Mouse (Mus musculus): Measurements from ENCODE around the gene Cttn.
A peak's percentile ranks its signal among the peaks of the same experiment; 100 is the strongest.

Gene Cttn

GRCm38 (mm10) chr7:144449637-144450570 is 20.9 kb downstream of the Cttn start:
- peak in 1 of 2 experiments; percentile 41 for DNase-seq (ENCODE audit: low spot score in 2 of 2)

GRCm38 (mm10) chr7:144448186-144448585 is 22.6 kb downstream of the Cttn start:
- no peak for DNase-seq (ENCODE audit: low spot score in 2 of 2)

GRCm38 (mm10) chr7:144447146-144447545 is 23.7 kb downstream of the Cttn start:
- DNase-seq (ENCODE audit: low spot score in 2 of 2), result peak in 1 of 2 experiments; percentile 47

- peak in 1 of 2 experiments; percentile 57 for DNase-seq (ENCODE audit: low spot score in 2 of 2)
These were observed 26.0 kb downstream of the Cttn start for GRCm38 (mm10) chr7:144444788-144445187.

GRCm38 (mm10) chr7:144441976-144442375 is 28.8 kb downstream of the Cttn start:
- no peak for DNase-seq (ENCODE audit: low spot score in 2 of 2)

- DNase-seq (ENCODE audit: low spot score in 2 of 2), result no peak
These were observed 29.3 kb downstream of the Cttn start for GRCm38 (mm10) chr7:144441466-144441865.

- DNase-seq (ENCODE audit: low spot score in 2 of 2), result no peak
These were observed 32.0 kb downstream of the Cttn start for GRCm38 (mm10) chr7:144438811-144439210.

- DNase-seq (ENCODE audit: low spot score in 2 of 2), result no peak
These were observed 37.9 kb downstream of the Cttn start for GRCm38 (mm10) chr7:144432920-144433319.

- no peak for DNase-seq (ENCODE audit: low spot score in 2 of 2)
These were observed 43.3 kb downstream of the Cttn start for GRCm38 (mm10) chr7:144427460-144427859.

GRCm38 (mm10) chr7:144426594-144426993 is 44.2 kb downstream of the Cttn start:
- DNase-seq (ENCODE audit: low spot score in 2 of 2), result no peak

GRCm38 (mm10) chr7:144425953-144426352 is 44.9 kb downstream of the Cttn start:
- DNase-seq (ENCODE audit: low spot score in 2 of 2), result peak; percentile 28 to 64

- no peak for DNase-seq (ENCODE audit: low spot score in 2 of 2)
These were observed 49.3 kb downstream of the Cttn start for GRCm38 (mm10) chr7:144421478-144421877.

- DNase-seq (ENCODE audit: low spot score in 2 of 2), result no peak
These were observed 50.3 kb downstream of the Cttn start for GRCm38 (mm10) chr7:144420552-144420951.

GRCm38 (mm10) chr7:144417644-144418343 is 53.0 kb downstream of the Cttn start:
- no peak for DNase-seq (ENCODE audit: low spot score in 2 of 2)

GRCm38 (mm10) chr7:144417234-144417633 is 53.6 kb downstream of the Cttn start:
- no peak for DNase-seq (ENCODE audit: low spot score in 2 of 2)

- DNase-seq (ENCODE audit: low spot score in 2 of 2), result no peak
These were observed 55.0 kb downstream of the Cttn start for GRCm38 (mm10) chr7:144415795-144416194.

- no peak for DNase-seq (ENCODE audit: low spot score in 2 of 2)
These were observed 56.2 kb downstream of the Cttn start for GRCm38 (mm10) chr7:144414632-144415031.

- no peak for DNase-seq (ENCODE audit: low spot score in 2 of 2)
These were observed 58.6 kb downstream of the Cttn start for GRCm38 (mm10) chr7:144411967-144412906.

GRCm38 (mm10) chr7:144409682-144410081 is 61.1 kb downstream of the Cttn start:
- no peak for DNase-seq (ENCODE audit: low spot score in 2 of 2)

- no peak for DNase-seq (ENCODE audit: low spot score in 2 of 2)
These were observed 62.3 kb downstream of the Cttn start for GRCm38 (mm10) chr7:144408464-144409000.

- DNase-seq (ENCODE audit: low spot score in 2 of 2), result no peak
These were observed 63.1 kb downstream of the Cttn start for GRCm38 (mm10) chr7:144407675-144408074.

Data from spleen, postnatal 10 days (tissue).